Mouse (Mus musculus): ENCODE measurements at regions not wholly inside any gene's neighbourhood (a gene's known extent, or its start where the extent isn't known, plus 50 kb on each side); places are given as distances from the start of the nearest gene placed in this dataset.

DNA sequence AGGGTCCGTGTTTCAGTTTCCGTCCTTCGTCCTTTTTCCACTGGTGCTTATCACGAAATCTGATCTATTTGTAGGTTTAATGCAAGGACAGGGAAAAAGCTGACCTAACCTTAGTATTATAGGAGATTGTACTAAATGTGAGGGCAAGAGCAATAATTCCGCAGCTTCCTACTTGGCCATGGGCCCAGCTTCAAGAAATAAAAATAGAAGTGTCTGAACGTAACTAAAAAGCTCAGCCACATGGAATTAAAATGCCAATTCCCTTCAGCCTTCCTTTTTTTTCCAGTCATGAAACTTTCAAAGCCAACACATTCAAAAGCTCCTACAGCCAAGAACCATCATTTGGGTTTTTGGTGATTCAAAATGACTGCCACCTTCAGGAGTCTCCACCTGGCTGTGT lies 728.5 kb upstream of the Cited2 start:
- TF ChIP-seq POLR2A (IDR thresholded peaks at IDR 0.05; ENCODE audit: extremely low read depth, insufficient read depth, low read length) (no peak), CTCF (IDR thresholded peaks at IDR 0.05; ENCODE audit: low read depth, low read length) (no peak)
